Mouse (Mus musculus) forebrain, embryonic 16.5 days (tissue): ENCODE measurements around the gene Rap1gap2. TPM values are rescaled to one million over a fixed set of nuclear protein-coding genes. Genes with fewer than 3 reads are reported as not detected.

Source experiments
- ATAC-seq: fragments of 200-750 bp; cut with Nextera tagmentation; 2 replicates; pipeline ENCODE4 v1.8.0; 2017; ENCODE audit warnings: mild to moderate bottlenecking, moderate library complexity
- H3K27ac ChIP-seq: fragments of 300-500 bp; sonication (generic); 2 replicates; pipeline ENCODE4 v1.5.1; 2014; ENCODE audit warnings: low read length, control low read depth
- H3K27me3 ChIP-seq: fragments of 300-500 bp; sonication (generic); replicated peaks from 2 replicates; pipeline ENCODE4 v1.6.1; 2014; ENCODE audit warnings: low read length; ENCODE audit not compliant: control insufficient read depth, insufficient read depth
- H3K36me3 ChIP-seq: fragments of 300-500 bp; sonication (generic); 2 replicates; pipeline ENCODE4 v1.6.1; 2014; ENCODE audit not compliant: control insufficient read depth, insufficient read depth
- H3K4me1 ChIP-seq: fragments of 300-500 bp; sonication (generic); replicated peaks from 2 replicates; pipeline ENCODE4 v1.6.1; 2014; ENCODE audit warnings: low read length; ENCODE audit not compliant: control insufficient read depth, insufficient read depth
- H3K4me2 ChIP-seq: fragments of 300-500 bp; sonication (generic); 2 replicates; pipeline ENCODE4 v1.6.1; 2014; ENCODE audit warnings: mild to moderate bottlenecking, low read length, control low read depth
- H3K4me3 ChIP-seq: fragments of 300-500 bp; sonication (generic); replicated peaks from 2 replicates; pipeline ENCODE4 v1.5.1; 2014; ENCODE audit warnings: mild to moderate bottlenecking, low read length, control low read depth
- H3K9ac ChIP-seq: fragments of 300-500 bp; sonication (generic); replicated peaks from 2 replicates; pipeline ENCODE4 v1.6.1; 2014; ENCODE audit warnings: low read depth, low read length, control low read depth
- H3K9me3 ChIP-seq: fragments of 300-500 bp; sonication (generic); 2 replicates; pipeline ENCODE4 v1.6.1; 2016; ENCODE audit warnings: low read length; ENCODE audit not compliant: control insufficient read depth
- WGBS: fragments of 180-500 bp; shearing (Covaris S2); extraction: QIAGEN DNeasy Blood & Tissue Kit; methylation state at CpG from one replicate; pipeline ENCODE4 v1.1.7; 2014; 5-methylcytosine and 5-hydroxymethylcytosine counted together
- polyA plus RNA-seq: library from polyadenylated mRNA; unstranded; fragments of >200 nt; fragmentation: Nextera tagmentation; extraction: Ambion mirVana; gene quantifications from 2 replicates; pipeline ENCODE4 v1.2.1, GENCODE M21; 2015

The Rap1gap2 gene
- polyA plus RNA-seq, 1 experiment from 2014 or later: 12.9 TPM

DNA sequence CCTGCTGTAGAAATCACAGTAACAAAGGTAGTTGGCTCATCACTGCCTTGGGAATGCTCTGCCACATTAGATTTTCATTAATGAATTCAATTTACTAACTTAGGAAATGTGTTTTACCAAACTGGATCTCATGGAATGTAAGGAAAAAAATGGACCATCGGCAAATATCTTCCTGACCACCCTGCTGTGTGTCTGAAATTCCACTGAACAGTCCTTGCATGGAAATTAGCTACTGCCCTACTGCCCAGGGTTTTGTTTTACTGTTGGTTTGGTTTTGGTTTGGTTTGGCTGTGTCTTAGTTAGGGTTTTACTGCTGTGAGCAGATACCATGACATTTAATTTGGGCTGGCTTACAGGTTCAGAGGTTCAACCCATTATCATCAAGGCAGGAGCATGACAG is 8.4 kb downstream of the Rap1gap2 start:
- H3K27ac ChIP-seq: no peak overlapping the region
- H3K9ac ChIP-seq: no peak overlapping the region
- no peaks in the 10 kb centered on the region for H3K27me3 ChIP-seq
- 93% methylated on average over 1 of the region's 1 CpGs for WGBS
- no peak for ATAC-seq
- H3K4me2 ChIP-seq: no peak overlapping the region
- no peaks in the 10 kb centered on the region for H3K9me3 ChIP-seq
- no peaks in the 10 kb centered on the region for H3K36me3 ChIP-seq
- H3K4me3 ChIP-seq: no peak overlapping the region
- H3K4me1 ChIP-seq: no peaks in the 10 kb centered on the region

DNA sequence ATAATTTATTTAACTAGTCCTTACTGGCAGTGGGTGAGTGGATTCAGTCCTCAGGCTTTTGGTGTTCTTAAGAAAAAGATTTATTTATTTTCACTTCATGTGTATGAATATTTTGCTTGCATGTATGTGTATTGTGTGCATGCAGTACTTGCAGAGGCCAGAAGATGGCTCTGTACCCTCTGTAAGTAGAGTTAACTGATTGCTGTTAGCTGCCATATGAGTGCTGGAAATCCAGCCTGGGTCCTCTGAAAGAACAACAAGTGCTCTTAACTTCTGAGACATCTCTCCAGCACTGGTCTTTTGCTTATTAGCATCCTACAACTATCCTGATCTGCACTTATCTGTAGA is 12.8 kb downstream of the Rap1gap2 start:
- no peak for ATAC-seq
- no peak overlapping the region for H3K4me3 ChIP-seq
- H3K9ac ChIP-seq: no peak overlapping the region
- H3K27me3 ChIP-seq: no peaks in the 10 kb centered on the region
- no peak overlapping the region for H3K4me2 ChIP-seq
- H3K9me3 ChIP-seq: no peaks in the 10 kb centered on the region
- no peak overlapping the region for H3K27ac ChIP-seq
- no peaks in the 10 kb centered on the region for H3K36me3 ChIP-seq
- H3K4me1 ChIP-seq: no peaks in the 10 kb centered on the region

DNA sequence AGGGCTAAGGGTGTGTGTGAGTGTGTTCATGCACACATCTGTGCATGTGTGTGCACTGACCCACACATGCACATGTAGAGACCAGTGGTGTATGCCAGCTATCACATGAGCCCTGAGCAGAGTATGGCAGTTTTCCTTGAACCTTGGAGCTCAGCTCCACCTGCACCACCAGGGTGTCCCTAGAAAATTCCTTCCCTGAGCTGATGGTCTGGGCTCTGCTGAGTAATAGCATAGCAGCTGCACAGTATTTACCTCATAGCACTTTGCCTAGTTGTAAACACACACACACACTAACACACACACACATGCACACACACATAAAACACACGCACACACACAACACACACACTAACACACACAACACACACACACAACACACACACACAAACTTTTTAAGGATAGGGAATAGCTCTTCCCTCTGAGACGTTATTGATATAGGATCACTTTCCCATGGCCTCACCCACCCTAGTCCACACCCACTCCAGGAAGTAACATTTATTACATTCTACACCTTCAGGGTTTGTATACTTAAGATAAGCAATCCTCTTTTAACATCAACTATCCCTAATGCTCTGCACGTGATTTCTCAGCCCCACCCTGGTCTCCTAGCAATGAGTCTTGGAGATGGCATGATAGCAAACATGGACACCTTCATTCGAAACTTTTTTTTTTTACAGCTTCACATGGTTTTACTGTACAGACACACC is 13.3 kb downstream of the Rap1gap2 start:
- H3K27me3 ChIP-seq: no peaks in the 10 kb centered on the region
- 84% methylated on average over 4 of the region's 4 CpGs for WGBS
- H3K4me2 ChIP-seq: no peak overlapping the region
- H3K4me1 ChIP-seq: no peaks in the 10 kb centered on the region
- no peak overlapping the region for H3K4me3 ChIP-seq
- H3K9ac ChIP-seq: no peak overlapping the region
- H3K36me3 ChIP-seq: no peaks in the 10 kb centered on the region
- no peak for ATAC-seq
- no peaks in the 10 kb centered on the region for H3K9me3 ChIP-seq
- no peak overlapping the region for H3K27ac ChIP-seq

DNA sequence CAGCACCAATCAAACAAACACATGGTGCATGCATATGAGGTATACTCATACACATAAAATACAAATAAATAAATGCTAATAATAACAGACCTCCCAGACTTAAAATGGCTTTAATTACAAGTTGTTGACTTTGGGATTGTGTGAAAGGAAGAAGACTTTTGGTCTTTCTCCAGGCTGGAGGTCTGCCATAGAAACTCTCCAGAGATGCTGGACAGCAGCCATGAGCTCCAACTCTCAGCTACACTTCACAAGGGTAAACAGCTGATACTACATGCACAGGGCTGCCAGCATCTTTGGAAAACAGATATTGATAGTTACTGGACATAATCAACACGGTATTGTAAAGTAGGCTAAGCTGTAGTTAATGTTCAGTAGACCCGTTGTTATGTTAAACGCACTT is 18.5 kb downstream of the Rap1gap2 start:
- H3K27me3 ChIP-seq: peaks cover 29% of the 10 kb centered on the region
- 71% methylated on average over 3 of the region's 3 CpGs for WGBS
- no peak overlapping the region for H3K4me3 ChIP-seq
- no peaks in the 10 kb centered on the region for H3K9me3 ChIP-seq
- no peak for ATAC-seq
- no peak overlapping the region for H3K27ac ChIP-seq
- no peak overlapping the region for H3K4me2 ChIP-seq
- no peaks in the 10 kb centered on the region for H3K36me3 ChIP-seq
- H3K9ac ChIP-seq: no peak overlapping the region
- peaks cover 7% of the 10 kb centered on the region for H3K4me1 ChIP-seq

DNA sequence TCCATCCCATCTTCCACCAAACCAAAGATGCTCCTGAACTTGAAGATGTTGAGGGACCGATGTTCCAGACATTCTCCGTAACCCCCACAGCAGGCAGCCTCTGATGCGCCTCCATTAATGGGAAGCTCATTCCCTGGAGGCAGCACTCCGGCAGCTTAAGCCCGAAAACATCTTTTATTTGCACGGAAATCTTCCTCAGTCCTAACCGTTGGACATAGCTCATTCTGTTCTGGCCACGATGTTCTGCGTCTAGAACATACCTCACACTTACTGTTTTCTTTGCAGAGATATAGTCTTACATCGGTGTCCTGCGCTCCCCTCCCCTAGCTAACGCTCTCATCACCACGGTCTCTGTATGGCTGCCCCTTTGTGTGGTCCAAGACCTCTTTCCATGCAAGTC is 20.0 kb downstream of the Rap1gap2 start:
- WGBS: 27% methylated on average over 13 of the region's 13 CpGs
- ATAC-seq: no peak
- no peaks in the 10 kb centered on the region for H3K9me3 ChIP-seq
- H3K4me2 ChIP-seq: peak overlapping the region; percentile 61
- peak overlapping the region; percentile 59 for H3K4me3 ChIP-seq
- H3K9ac ChIP-seq: peak overlapping the region; percentile 72
- H3K27me3 ChIP-seq: peaks cover 29% of the 10 kb centered on the region
- H3K36me3 ChIP-seq: no peaks in the 10 kb centered on the region
- peaks cover 9% of the 10 kb centered on the region for H3K4me1 ChIP-seq
- H3K27ac ChIP-seq: no peak overlapping the region

DNA sequence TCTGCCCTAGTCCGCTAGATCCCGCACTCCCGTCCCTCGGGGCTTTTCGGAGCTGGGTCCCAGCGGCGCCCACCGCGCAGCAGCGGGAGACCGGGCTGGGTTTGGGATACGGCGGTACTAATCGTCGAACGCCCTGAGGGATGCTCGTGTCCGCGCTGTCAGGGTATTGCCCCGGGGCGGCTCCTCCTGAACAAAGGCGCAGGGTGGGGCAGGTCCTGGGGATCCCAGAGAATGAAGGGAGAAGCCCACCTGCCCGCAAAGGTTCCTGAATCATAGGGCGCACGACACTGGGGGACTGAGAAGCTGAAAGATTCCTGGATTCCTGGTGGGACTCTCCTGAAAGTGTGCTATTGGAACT is 20.5 kb downstream of the Rap1gap2 start:
- WGBS: 2% methylated on average over 25 of the region's 25 CpGs
- Histone ChIP-seq H3K9ac (peak overlapping the region; percentile 72), H3K4me2 (peak overlapping the region; percentile 61), H3K4me1 (peaks cover 12% of the 10 kb centered on the region), H3K27me3 (peaks cover 29% of the 10 kb centered on the region), H3K4me3 (peak overlapping the region; percentile 59), H3K27ac (peak overlapping the region; percentile 48), H3K9me3 (no peaks in the 10 kb centered on the region), H3K36me3 (no peaks in the 10 kb centered on the region)
- peak; percentile 39; the same call in 1 of the 2 replicates for ATAC-seq

DNA sequence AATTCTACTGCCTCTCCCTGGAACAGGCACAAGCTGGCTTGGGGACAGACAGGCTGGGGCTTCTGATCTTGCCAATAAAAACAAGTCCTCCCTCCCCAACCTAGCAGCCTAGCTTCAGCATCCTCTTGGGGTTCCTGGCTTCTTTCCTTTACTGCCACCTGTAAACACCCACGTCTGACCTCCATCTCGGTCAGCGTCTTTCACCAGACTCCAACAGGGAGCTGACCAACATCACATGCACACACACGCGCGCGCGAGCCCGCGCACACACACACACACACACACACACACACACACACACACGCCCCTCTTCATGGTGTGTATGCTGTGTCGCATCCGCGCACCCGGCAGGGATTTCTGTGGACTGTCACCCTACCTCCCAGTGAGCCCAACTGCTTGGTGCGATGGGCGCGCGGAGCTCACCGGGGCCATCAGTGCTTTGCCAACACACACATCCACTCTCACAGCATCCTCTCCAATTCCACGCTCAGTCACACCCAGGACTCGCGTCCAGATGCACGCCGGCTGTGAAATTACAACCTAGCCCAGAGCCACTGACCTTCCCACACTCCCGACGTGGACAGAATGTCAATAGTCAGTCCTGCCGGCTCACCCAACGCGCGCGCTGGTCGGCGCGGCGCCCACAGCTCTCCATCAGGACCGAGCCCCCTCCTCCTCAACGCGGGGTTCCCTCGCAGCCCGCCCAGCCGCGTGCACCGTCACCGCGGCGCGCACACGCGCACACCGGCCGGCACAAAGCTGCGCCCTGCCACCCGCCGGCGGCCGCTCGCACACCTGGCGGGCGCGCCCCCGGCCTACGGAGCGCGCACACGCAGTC is 21.1 kb downstream of the Rap1gap2 start:
- peaks cover 29% of the 10 kb centered on the region for H3K27me3 ChIP-seq
- H3K4me1 ChIP-seq: peaks cover 13% of the 10 kb centered on the region
- peak; percentile 91 for ATAC-seq
- peak overlapping the region; percentile 59 for H3K4me3 ChIP-seq
- no peaks in the 10 kb centered on the region for H3K9me3 ChIP-seq
- peak overlapping the region; percentile 48 for H3K27ac ChIP-seq
- no peaks in the 10 kb centered on the region for H3K36me3 ChIP-seq
- 2% methylated on average over 66 of the region's 66 CpGs for WGBS
- peak overlapping the region; percentile 72 for H3K9ac ChIP-seq
- H3K4me2 ChIP-seq: peak overlapping the region; percentile 61

DNA sequence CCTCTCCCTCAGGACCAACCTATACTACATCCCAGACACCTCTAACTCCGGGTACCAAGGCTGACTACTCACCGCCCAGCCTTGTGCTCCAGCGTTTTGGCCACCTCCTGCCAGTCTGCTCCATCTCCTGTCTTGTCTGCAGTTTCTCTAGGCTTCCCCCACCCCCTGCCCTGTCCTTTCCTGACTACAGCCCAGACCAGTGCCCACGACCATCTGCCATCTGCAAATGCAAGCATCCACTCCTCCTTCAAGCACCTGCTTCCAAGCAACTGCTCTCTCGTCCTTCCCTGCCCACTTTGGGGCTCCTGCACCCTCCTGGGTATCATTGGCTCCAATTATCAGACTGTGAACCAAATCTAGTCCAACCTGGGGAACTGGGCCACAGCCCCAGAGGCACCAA is 24.3 kb downstream of the Rap1gap2 start:
- Histone ChIP-seq H3K27ac (no peak overlapping the region), H3K4me3 (no peak overlapping the region), H3K9me3 (no peaks in the 10 kb centered on the region), H3K4me1 (peaks cover 13% of the 10 kb centered on the region), H3K36me3 (no peaks in the 10 kb centered on the region), H3K9ac (no peak overlapping the region), H3K4me2 (no peak overlapping the region), H3K27me3 (peaks cover 29% of the 10 kb centered on the region)
- 69% methylated on average over 5 of the region's 5 CpGs for WGBS
- no peak for ATAC-seq

DNA sequence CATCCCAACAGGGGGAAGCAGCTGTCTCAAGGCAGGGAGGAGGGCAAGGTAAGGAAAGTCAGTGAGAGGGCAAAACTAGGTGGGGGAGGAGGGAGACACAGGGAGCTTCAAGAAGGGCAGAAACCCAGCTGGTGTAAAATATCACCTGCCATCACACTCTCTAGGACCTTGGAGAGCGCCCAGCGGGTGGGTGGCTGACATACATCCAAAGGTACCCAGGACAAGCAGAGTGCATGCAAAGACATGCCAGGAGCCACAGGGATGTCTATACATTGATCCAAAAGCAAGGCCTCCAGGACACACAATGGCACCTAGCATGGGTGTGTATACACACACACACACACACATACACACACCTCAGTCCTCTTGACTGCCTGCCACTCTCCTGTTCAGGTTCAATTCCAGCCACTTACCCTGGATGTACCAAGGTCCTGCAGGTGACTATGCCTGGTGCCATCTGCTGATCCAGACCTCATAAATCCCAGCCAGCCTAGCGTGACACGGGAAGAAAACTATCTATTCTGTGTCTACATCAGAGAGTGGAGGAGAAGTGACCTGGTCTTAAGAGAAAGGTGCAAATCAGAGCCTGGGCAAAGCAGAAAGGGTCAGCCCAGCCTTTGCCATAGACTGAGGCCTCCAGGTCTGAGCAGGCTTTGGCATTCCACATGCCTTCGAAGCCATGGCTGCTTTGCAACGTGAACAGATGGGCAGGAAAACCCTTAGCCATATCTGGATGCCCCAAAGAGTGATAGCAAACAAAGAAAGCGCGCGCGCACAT is 25.6 kb downstream of the Rap1gap2 start:
- no peak overlapping the region for H3K9ac ChIP-seq
- peaks cover 20% of the 10 kb centered on the region for H3K27me3 ChIP-seq
- 69% methylated on average over 10 of the region's 10 CpGs for WGBS
- no peak overlapping the region for H3K4me3 ChIP-seq
- no peak for ATAC-seq
- peaks cover 13% of the 10 kb centered on the region; the same call in 1 of the 2 replicates for H3K4me1 ChIP-seq
- no peak overlapping the region for H3K4me2 ChIP-seq
- H3K27ac ChIP-seq: no peak overlapping the region
- no peaks in the 10 kb centered on the region for H3K9me3 ChIP-seq
- H3K36me3 ChIP-seq: no peaks in the 10 kb centered on the region
